Mouse (Mus musculus): ENCODE results near the gene Rnf44. TPM values are rescaled to one million over a fixed set of nuclear protein-coding genes. Genes with fewer than 3 reads are reported as not detected.

The Rnf44 gene
- total RNA-seq (2014; rRNA removed) = 67.6 and 71.2 TPM in 2 replicates
- polyA plus RNA-seq (2015; fragmentation: Nextera tagmentation; extraction: Ambion mirVana) = 51.7 and 52.0 TPM in 2 replicates

DNA sequence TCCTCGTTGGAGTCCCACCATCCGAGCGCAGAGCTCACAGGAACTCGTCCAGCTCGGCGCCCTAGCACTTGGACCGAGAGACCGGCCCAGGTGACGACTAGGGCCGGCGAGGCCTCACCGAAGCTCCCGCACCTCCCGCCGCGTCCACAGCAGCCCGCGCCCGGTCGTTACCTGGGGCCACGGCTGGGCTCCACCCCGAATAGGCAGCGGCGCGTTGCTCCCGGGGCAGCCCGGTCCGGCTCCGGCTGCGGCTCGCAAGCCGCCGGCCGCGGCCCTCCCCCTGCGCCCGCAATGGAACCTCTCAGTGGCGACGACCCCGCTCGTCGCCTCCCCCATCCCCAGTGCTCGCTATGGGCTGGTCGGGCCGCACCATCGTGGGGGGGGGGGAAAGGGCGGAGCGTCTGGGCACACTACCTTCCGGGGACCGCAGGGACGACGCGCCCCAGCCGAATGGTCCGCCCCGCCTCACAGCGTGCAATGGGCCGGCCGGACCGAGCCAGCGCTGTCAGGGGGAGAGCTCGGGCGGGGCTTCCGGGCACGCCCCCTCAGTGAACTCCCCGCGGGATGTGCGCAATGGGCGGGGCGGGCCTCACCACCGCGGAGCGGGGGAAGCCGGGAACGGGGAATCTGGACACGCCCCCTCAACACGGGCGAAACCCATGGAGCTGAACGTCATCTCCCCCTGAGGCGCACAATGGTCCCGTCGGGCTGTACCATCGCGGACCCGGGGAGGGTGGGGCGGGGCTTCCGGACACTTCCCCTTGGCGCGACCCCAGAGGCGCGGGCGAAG is at the start of gene Rnf44:
Rnf44 (minus strand) TSS at position 350 of the 790 bp plus-strand sequence.
- TF ChIP-seq CTCF (IDR thresholded peaks at IDR 0.05) = no peak
- peak within 1 kb of the TSS; percentile 93 for H3K4me2 ChIP-seq (ENCODE audit: low read depth, low read length, poor library complexity, severe bottlenecking)
- WGBS = 3% methylated on average over 73 of the region's 92 CpGs
- ATAC-seq (ENCODE audit: low FRiP score) (peak; percentile 98), DNase-seq (ENCODE audit: low spot score) (peak; percentile 99)
- H3K4me1 ChIP-seq (ENCODE audit: insufficient read depth, low read length) = peaks cover 12% of the 10 kb centered on the region
- H3K27me3 ChIP-seq (ENCODE audit: insufficient read depth, low read length) = no peaks in the 10 kb centered on the region
- no peaks in the 10 kb centered on the region for H3K9me3 ChIP-seq (ENCODE audit: low read length)
- H3K4me3 ChIP-seq (ENCODE audit: low read depth, low read length) = peak within 1 kb of the TSS; percentile 99
- no peaks in the 10 kb centered on the region for H3K36me3 ChIP-seq (ENCODE audit: insufficient read depth, low read length)
- H3K9ac ChIP-seq (replicated peaks; ENCODE audit: low read length, poor library complexity, severe bottlenecking) = peak within 1 kb of the TSS; percentile 98
- H3K27ac ChIP-seq (ENCODE audit: low read depth, low read length) = peak within 1 kb of the TSS; percentile 91

DNA sequence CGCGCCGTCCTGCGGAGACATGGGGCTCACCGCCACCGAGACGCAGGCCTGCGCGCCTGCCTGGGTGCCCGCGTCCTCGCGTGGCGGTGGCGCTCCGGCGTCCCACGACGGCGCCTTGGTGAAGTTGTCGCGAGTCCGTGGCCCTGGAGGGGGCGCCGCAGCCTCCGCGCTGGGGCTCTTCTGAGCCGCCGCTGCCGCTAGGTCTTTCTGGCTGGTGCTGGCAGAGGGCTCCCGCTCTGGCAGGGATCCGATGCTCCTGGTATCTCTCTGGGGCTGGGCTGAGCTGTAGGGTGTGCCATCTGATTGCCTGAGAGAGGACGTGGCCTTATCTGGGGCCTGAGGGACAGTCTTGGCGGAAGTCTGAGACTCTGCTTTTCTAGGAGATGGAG is 44.5 kb upstream of the Rnf44 start:
- peak; percentile 18 for TF ChIP-seq CTCF (IDR thresholded peaks at IDR 0.05)
- Histone ChIP-seq H3K27ac (ENCODE audit: low read depth, low read length) (no peak overlapping the region), H3K27me3 (ENCODE audit: insufficient read depth, low read length) (no peaks in the 10 kb centered on the region), H3K36me3 (ENCODE audit: insufficient read depth, low read length) (peaks cover 22% of the 10 kb centered on the region; the same call in 1 of the 2 replicates), H3K9me3 (ENCODE audit: low read length) (no peaks in the 10 kb centered on the region), H3K4me3 (ENCODE audit: low read depth, low read length) (no peak overlapping the region), H3K9ac (replicated peaks; ENCODE audit: low read length, poor library complexity, severe bottlenecking) (no peak overlapping the region), H3K4me1 (ENCODE audit: insufficient read depth, low read length) (no peaks in the 10 kb centered on the region), H3K4me2 (ENCODE audit: low read depth, low read length, poor library complexity, severe bottlenecking) (peak overlapping the region; percentile 33)
- WGBS = 9% methylated on average over 33 of the region's 34 CpGs
- ATAC-seq (ENCODE audit: low FRiP score) = no peak
- peak; percentile 46 for DNase-seq (ENCODE audit: low spot score)

DNA sequence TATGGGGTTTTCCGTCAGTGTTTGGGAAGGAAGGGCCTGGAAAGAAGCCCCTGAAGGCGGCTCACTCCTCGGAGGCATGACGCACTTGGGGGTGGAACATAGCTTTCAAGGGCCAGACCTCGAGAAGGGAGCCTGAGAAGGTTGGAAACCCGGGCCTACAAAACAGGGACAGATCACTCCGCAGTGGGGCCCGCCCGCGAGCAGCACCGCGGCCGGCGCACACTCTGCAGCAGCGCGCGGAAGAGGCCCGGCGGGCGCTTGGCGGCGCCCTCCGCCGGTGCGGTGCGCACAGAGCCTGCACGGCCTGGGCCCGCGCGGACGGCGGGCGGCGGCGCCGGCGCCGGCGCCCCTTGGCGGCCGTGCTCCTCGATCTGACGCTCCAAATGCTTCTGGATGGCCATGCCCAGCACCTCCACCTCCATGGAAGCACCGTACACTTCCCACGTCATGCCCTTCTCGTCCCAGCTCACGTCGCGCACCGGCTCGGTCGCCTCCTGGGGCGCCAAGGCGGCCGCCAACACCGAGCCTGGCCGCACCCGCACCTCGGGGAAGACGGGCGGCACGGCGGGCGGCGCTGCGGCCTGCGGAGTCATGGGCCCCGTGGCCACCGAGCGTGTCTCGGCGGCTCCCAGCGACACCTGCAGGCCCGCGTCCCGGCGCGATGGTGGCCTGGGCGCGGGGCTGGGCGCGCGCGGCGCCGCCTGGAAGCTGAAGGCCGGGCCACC is 43.9 kb upstream of the Rnf44 start:
- ATAC-seq (ENCODE audit: low FRiP score) = peak; percentile 48; the same call in 1 of the 2 replicates
- H3K36me3 ChIP-seq (ENCODE audit: insufficient read depth, low read length) = peaks cover 22% of the 10 kb centered on the region; the same call in 1 of the 2 replicates
- no peak for TF ChIP-seq CTCF (IDR thresholded peaks at IDR 0.05)
- H3K27me3 ChIP-seq (ENCODE audit: insufficient read depth, low read length) = no peaks in the 10 kb centered on the region
- H3K4me2 ChIP-seq (ENCODE audit: low read depth, low read length, poor library complexity, severe bottlenecking) = peak overlapping the region; percentile 33
- H3K9me3 ChIP-seq (ENCODE audit: low read length) = no peaks in the 10 kb centered on the region
- DNase-seq (ENCODE audit: low spot score) = peak; percentile 39
- no peaks in the 10 kb centered on the region for H3K4me1 ChIP-seq (ENCODE audit: insufficient read depth, low read length)
- no peak overlapping the region for H3K27ac ChIP-seq (ENCODE audit: low read depth, low read length)
- H3K4me3 ChIP-seq (ENCODE audit: low read depth, low read length) = no peak overlapping the region
- WGBS = 5% methylated on average over 56 of the region's 87 CpGs
- H3K9ac ChIP-seq (replicated peaks; ENCODE audit: low read length, poor library complexity, severe bottlenecking) = no peak overlapping the region; the same call in 1 of the 2 replicates

DNA sequence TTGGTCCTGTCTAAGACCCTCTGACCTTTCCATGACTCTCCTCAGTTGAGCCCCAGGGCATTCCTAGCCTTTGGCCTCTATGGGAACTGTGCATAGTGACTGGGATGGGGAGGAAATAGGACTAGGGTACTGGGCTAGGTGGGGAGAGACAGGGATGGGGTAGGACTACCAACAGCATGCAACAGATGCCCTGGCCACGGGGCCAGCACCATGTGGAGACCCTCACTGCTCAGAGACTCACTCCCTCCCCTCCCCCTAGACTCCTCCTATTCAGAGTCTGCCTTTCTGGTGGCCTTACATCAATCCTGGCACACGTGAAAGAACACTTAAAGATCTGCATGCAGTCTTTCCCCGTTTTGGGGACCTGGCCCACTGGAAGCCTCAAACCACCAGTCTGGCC is 43.2 kb upstream of the Rnf44 start:
- H3K27me3 ChIP-seq (ENCODE audit: insufficient read depth, low read length) = no peaks in the 10 kb centered on the region
- H3K4me3 ChIP-seq (ENCODE audit: low read depth, low read length) = no peak overlapping the region
- no peak overlapping the region for H3K9ac ChIP-seq (replicated peaks; ENCODE audit: low read length, poor library complexity, severe bottlenecking)
- no peaks in the 10 kb centered on the region for H3K4me1 ChIP-seq (ENCODE audit: insufficient read depth, low read length)
- H3K27ac ChIP-seq (ENCODE audit: low read depth, low read length) = no peak overlapping the region
- H3K4me2 ChIP-seq (ENCODE audit: low read depth, low read length, poor library complexity, severe bottlenecking) = no peak overlapping the region
- TF ChIP-seq CTCF (IDR thresholded peaks at IDR 0.05) = no peak
- WGBS = 45% methylated on average over 3 of the region's 3 CpGs
- H3K9me3 ChIP-seq (ENCODE audit: low read length) = no peaks in the 10 kb centered on the region
- ATAC-seq (ENCODE audit: low FRiP score) (no peak), DNase-seq (ENCODE audit: low spot score) (no peak)
- H3K36me3 ChIP-seq (ENCODE audit: insufficient read depth, low read length) = peaks cover 22% of the 10 kb centered on the region; the same call in 1 of the 2 replicates

DNA sequence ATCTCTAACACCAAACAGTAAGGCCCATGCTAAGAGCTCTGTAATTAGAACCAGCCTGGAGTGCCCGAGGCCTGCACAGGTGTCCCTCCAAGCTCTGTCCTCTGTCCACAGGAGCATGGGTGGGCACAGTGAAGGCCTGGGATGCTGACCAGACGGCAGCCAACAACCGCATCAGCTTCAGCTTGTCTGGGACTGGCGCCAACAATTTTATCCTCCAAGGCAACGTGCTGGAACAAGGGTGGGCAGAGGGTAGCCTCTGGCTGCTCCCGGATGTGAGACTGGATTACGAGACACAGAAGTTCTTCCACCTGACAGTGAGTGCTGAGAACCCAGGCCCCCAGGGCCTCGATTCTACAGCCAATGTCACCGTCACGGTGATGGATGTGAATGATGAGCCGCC is 32.4 kb upstream of the Rnf44 start:
- Histone ChIP-seq H3K4me3 (ENCODE audit: low read depth, low read length) (no peak overlapping the region), H3K9me3 (ENCODE audit: low read length) (no peaks in the 10 kb centered on the region), H3K36me3 (ENCODE audit: insufficient read depth, low read length) (no peaks in the 10 kb centered on the region), H3K9ac (replicated peaks; ENCODE audit: low read length, poor library complexity, severe bottlenecking) (no peak overlapping the region), H3K4me1 (ENCODE audit: insufficient read depth, low read length) (no peaks in the 10 kb centered on the region), H3K27me3 (ENCODE audit: insufficient read depth, low read length) (no peaks in the 10 kb centered on the region), H3K4me2 (ENCODE audit: low read depth, low read length, poor library complexity, severe bottlenecking) (no peak overlapping the region), H3K27ac (ENCODE audit: low read depth, low read length) (no peak overlapping the region)
- no peak for ATAC-seq (ENCODE audit: low FRiP score)
- TF ChIP-seq CTCF (IDR thresholded peaks at IDR 0.05) = no peak
- WGBS = 64% methylated on average over 11 of the region's 11 CpGs
- peak; percentile 42 for DNase-seq (ENCODE audit: low spot score)

DNA sequence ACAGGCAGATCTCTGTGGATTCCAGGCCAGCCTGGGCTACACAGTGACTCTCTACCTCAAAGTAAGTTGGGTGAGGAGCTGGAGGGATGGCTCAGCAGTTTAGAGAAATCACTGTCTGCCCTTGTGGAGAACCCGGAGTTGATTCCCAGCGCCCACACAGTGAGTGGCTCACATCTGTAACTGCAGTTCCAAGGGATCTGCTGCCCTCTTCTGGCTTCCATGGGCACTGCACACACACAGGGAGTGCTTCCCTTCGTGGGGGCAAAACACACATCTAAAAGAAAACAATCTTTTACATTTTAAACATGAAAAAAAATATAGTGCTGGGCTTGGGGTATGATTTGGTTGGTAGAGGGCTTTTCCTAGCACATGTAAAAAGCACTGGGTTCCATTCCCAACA is 29.4 kb upstream of the Rnf44 start:
- WGBS = 95% methylated on average over 3 of the region's 3 CpGs
- no peak overlapping the region for H3K4me3 ChIP-seq (ENCODE audit: low read depth, low read length)
- no peaks in the 10 kb centered on the region for H3K9me3 ChIP-seq (ENCODE audit: low read length)
- H3K36me3 ChIP-seq (ENCODE audit: insufficient read depth, low read length) = no peaks in the 10 kb centered on the region
- DNase-seq (ENCODE audit: low spot score) = no peak
- H3K4me1 ChIP-seq (ENCODE audit: insufficient read depth, low read length) = no peaks in the 10 kb centered on the region
- no peak for ATAC-seq (ENCODE audit: low FRiP score)
- 0 out of 2 replicates have a peak, but pooled peaks have one; percentile 12 for TF ChIP-seq CTCF (IDR thresholded peaks at IDR 0.05)
- no peak overlapping the region for H3K27ac ChIP-seq (ENCODE audit: low read depth, low read length)
- no peaks in the 10 kb centered on the region for H3K27me3 ChIP-seq (ENCODE audit: insufficient read depth, low read length)
- no peak overlapping the region for H3K4me2 ChIP-seq (ENCODE audit: low read depth, low read length, poor library complexity, severe bottlenecking)
- H3K9ac ChIP-seq (replicated peaks; ENCODE audit: low read length, poor library complexity, severe bottlenecking) = no peak overlapping the region

All from midbrain, postnatal 0 days (tissue).